Mouse (Mus musculus) ES-E14 (cell line): Measurements from ENCODE around the gene Creb3.

Experiments
- CHD2 ChIP-seq: IDR thresholded peaks from 2 replicates; pipeline ENCODE4 v1.6.1; 2014; ENCODE audit warnings: mild to moderate bottlenecking, low read depth, low read length, inconsistent platforms
- HCFC1 ChIP-seq: IDR thresholded peaks from 2 replicates; pipeline ENCODE4 v1.6.1; 2012; ENCODE audit warnings: low read length, inconsistent platforms, borderline replicate concordance; ENCODE audit not compliant: insufficient read depth
- ZC3H11A ChIP-seq: IDR thresholded peaks from 2 replicates; pipeline ENCODE4 v1.6.1; 2012; ENCODE audit warnings: low read depth, mild to moderate bottlenecking, inconsistent platforms, low read length, borderline replicate concordance
- ZNF384 ChIP-seq: IDR thresholded peaks from 2 replicates; pipeline ENCODE4 v1.6.1; 2012; ENCODE audit warnings: low read depth, low read length, inconsistent platforms

GRCm38 (mm10) chr4:43560243-43560611 lies 1.9 kb upstream of the Creb3 start:
- TF ChIP-seq CHD2 = no peak
- no peak for TF ChIP-seq HCFC1
- no peak for TF ChIP-seq ZC3H11A
- no peak for TF ChIP-seq ZNF384
